Mouse (Mus musculus): ENCODE measurements at regions not wholly inside any gene's neighbourhood (a gene's known extent, or its start where the extent isn't known, plus 50 kb on each side); places are given as distances from the start of the nearest gene placed in this dataset.

- no peak for TF ChIP-seq CTCF (IDR thresholded peaks at IDR 0.05; ENCODE audit: low read depth)
- TF ChIP-seq EP300 (IDR thresholded peaks at IDR 0.05; ENCODE audit: low read depth): no peak
These were observed 142.7 kb upstream of the Car8 start for GRCm38 (mm10) chr4:8381408-8382124.

All from liver, embryonic 14.5 days (tissue).